Mouse (Mus musculus): ENCODE results near the gene Olfm1.

Olfm1 gene

DNA sequence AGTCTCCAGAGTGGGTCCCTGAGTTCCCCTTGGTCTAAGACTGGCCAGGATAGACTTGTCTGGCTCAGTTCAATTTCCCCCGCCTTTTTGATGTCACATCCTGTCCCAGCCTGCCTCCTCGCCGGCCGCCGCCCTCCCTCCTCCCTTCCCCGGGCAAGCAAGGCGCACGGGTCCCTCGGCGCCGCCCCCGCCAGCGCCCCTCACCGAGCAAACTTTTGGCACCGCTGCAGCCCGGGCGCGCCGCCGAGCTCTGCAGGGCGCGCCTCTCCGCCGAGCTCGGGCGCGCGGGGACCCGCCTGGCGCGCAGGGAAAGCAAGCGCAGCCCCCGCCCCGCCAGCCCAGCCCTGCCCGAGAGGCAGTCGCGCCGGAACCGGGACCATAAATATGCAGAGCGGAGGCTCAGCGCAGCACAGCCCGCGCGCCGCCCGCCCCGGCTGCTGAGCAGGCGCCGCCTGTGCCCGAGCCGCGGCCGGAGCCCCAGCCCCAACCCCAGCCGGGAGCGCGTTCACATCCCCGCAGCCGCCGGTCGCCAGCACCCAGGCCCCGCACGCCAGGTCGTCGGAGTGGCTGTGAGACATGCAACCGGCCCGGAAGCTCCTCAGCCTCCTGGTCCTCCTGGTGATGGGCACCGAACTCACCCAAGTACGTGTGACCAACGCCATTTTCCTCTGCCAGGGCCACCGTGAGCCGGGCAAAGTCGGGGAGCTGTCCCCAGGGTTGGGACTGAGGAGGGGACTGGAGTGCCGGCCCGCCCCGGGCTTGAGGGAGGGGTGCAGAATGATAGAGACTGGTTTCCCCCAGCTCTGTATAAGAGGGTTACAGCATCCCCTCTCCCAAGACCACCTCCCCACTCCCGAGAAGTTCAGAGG, at the start of gene Olfm1:
TSS of gene Olfm1 (plus strand) at position 172 of the 869 bp plus-strand sequence.
- peak; percentile 29 to 40 for DNase-seq (ENCODE audit: low spot score in 2 of 2)

DNA sequence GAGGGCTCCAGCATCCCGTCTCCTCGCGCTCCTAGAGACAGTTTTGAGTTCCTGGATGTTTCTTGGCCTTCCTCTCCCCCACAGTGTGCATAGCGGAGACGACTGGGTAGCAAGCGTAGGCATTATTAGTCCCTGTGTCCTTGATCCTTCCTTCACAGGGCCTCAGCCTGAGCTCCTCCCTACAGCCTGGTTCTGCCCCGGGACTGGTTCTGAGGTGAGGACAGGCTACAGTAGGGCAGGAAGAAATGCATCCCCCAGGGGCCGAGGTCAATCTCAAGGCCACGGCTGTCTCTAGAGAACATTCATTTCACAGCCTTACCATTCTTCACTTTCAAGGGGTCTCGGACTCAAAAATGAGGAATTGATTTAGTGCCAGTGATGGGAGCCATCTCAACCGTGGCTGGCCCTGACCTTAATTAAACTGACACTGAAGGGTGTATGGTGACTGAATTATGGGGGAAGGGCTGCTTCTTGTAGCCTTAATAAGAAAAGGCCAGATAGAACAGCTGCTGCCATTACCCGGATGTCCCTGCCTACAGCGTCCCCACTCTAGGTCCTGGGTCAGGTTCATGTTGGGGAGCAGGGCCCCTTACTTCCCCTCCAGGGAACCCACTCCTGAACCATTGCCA, 49.3 kb upstream of the Olfm1 start:
- DNase-seq (ENCODE audit: low spot score in 2 of 2) = no peak

DNA sequence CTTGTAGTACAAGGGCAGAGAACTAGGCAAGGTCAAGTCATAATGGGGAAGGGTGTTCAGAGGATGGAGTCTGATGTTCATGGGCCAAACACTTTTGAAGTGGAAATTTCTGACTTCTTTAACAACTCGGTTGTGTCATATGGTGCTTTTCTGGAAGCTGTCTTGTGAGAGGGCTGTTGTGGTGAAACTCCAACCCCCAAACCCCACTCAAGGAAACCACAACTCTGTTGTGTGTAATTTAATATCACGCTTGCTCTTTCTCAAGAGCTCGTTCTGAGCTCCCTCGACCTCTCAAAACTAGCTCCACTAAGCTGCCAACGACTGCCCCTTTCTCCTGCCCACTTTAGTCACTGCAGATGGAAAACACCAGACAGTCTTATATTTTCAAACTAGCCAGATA, 47.1 kb upstream of the Olfm1 start:
- DNase-seq (ENCODE audit: low spot score in 2 of 2) = no peak

DNA sequence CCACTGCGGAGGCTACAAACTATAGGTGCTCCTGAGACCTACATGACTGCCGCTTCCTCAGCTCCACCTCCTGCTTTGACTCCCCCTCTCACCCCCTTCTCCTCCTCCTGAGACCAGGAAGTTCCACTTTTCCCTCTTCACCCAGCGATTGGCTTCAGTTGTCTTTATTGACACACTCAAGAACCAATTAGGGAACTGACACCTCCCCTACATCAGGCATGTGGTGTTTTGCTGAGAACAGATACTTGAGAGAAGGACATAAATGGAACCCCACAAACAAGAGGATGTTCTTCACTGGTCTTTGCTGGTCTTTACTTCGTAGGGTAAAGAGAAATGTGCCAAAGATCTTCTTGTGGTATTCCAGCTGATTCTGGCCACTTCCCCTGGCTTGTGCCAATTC, 46.6 kb upstream of the Olfm1 start:
- DNase-seq (ENCODE audit: low spot score in 2 of 2) = no peak

- no peak for DNase-seq (ENCODE audit: low spot score in 2 of 2)
Observed at GRCm38 (mm10) chr2:28146685-28147084, 46.1 kb upstream of the Olfm1 start.

DNA sequence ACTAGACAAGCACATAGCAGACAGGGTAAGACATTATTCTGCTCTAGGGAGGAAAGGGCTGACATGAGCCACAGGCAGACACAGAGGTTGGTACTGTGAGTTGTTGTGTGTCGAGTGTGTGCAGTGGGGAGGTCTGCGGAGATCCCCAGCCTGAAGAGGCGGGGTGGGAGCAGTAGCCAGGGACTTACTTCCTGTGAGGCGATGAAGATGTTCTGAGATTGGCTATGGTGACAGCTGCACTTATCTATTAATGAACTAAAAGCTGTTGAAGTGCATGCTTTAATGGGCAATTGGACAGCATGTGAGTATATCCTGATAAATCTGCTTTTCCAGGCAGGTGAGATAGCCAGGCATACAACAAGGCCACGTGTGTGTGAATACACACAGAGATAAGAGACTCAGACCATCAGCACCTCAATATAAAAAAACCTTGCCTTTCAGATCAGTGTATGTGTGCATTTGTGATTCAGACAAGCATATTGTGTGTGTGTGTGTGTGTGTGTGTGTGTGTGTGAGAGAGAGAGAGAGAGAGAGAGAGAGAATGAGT, 45.5 kb upstream of the Olfm1 start:
- no peak for DNase-seq (ENCODE audit: low spot score in 2 of 2)

- DNase-seq (ENCODE audit: low spot score in 2 of 2) = no peak
Observed at GRCm38 (mm10) chr2:28149688-28150087, 43.1 kb upstream of the Olfm1 start.

DNA sequence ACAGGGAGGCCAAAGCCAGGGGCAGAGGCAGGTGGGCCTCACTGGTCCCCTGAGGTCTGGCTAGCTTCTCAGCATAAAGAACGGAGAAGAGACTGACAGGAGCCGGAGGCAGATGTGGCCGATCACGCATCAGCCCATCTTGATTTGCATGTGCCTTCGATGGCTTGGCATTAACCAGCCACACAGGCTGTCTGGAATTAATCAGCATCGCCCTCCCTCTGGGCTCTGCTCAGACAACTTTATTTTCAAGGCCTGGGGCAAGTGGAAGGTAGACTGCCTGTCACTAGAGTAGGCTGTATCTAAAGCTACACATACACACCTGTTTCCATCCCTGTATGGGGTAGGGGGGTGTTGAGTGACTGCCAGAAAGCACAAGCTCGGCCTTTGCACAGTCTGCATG, 32.2 kb upstream of the Olfm1 start:
- no peak for DNase-seq (ENCODE audit: low spot score in 2 of 2)

- DNase-seq (ENCODE audit: low spot score in 2 of 2) = no peak
Observed at GRCm38 (mm10) chr2:28165570-28165969, 27.2 kb upstream of the Olfm1 start.

DNA sequence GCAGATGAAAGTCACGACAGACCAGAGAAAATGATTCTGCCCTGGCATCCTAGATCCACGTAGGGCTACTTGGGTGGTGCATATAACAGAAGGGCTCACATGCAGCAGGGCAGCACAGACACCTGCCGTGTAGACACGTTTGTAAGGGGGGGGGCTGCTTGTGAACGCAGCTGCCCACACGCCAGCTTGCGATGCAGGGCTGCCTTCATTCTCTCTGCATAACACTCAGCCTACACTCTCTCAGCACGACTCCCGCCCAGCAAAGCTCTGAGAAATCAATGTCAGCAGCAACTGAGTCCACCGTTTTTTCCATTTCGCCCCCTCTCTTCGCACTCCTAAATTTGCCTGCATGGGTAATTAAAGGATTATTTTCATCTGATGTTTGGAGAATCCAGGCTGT, 23.5 kb upstream of the Olfm1 start:
- no peak for DNase-seq (ENCODE audit: low spot score in 2 of 2)

GRCm38 (mm10) chr2:28171962-28172361, 20.8 kb upstream of the Olfm1 start:
- DNase-seq (ENCODE audit: low spot score in 2 of 2) = no peak

- DNase-seq (ENCODE audit: low spot score in 2 of 2) = no peak
Observed at GRCm38 (mm10) chr2:28173225-28174141, 19.3 kb upstream of the Olfm1 start.

DNA sequence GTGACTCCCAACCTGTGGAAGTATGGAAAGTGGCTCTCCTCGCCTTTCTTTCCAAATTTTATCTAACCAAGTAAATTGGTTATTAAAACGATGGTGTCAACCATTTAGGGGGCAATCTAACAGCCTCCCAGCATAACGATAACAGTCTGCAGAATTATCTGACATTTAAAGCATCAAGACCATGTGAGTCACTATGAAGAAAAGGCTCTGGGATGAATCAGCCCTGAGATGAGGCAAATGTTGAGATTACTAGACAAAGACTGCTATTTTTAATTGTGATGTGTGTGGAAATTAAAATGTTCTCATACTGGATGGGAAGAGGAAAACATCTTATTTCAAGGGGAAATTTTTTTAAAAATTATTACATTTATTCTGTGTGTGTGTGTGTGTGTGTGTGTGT, 18.4 kb upstream of the Olfm1 start:
- DNase-seq (ENCODE audit: low spot score in 2 of 2) = no peak

DNA sequence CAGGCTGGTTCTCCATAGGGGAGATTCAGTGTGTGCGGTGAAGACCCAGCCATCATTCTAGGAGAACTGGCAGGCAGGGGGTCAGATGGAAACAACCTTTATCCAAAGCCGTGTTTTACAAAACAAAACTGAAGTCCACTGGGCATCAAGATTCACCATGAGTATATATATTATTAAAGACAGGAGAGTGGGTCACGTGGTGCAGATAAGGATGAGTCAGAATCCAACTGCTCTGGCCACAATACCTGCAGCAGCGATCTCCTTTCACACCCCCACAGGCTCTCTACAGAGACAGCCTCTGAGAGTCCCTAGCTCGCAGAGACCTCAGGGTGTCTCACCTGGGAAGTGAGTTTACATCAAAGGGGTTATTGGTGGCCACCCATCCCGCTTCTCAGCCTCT, 14.2 kb upstream of the Olfm1 start:
- no peak for DNase-seq (ENCODE audit: low spot score in 2 of 2)

GRCm38 (mm10) chr2:28180053-28180452, 12.7 kb upstream of the Olfm1 start:
- DNase-seq (ENCODE audit: low spot score in 2 of 2) = no peak

DNA sequence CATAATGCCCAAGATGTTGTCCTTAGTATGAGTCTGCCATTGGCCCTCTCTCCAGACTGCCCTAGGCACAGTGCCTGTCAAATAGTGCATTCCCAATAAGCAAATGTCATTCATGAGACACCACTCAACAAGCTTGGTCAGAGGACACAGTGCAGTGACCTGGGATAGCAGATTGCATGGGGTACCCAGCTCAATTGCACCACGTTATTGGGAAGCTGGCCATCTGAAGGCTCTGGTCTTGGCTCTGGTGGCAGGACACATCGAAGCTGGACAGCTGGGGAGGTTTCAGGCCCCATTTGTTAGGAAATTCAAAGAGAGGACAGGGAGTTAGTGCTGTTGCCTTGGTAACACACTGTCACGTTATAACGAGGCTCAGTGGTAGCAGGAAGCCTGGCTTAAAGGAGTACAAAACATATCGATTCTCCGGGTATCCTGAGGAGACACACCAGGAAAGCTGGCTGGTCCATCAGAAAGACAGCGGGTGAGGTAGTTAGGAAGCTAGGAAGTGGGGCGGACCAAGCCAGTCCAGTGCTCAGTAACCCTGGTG, 4.3 kb upstream of the Olfm1 start:
- DNase-seq (ENCODE audit: low spot score in 2 of 2) = no peak

GRCm38 (mm10) chr2:28193690-28194087, 897 bp downstream of the Olfm1 start:
- DNase-seq (ENCODE audit: low spot score in 2 of 2) = no peak

- DNase-seq (ENCODE audit: low spot score in 2 of 2) = no peak
Observed at GRCm38 (mm10) chr2:28194962-28195617, 2.3 kb downstream of the Olfm1 start.

DNA sequence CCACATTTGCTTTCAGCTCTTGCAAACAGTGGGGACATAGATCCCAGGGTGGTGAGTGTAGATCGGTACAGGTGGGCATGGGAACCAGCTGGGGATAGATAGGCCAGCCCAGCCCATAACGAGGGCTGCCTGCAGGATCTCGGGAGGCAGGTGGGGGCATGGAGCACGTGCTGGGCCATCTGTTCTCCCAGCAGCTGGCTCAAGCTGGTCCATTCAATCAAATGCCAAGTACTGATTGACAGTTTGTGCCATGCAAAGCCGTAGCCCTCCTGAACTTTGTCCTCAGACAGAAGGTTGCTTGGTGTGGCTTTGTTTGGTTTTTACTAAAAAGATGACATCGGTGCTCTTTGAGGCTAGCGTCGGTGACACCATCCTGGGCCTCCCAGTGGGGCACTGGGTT, 2.9 kb downstream of the Olfm1 start:
- no peak for DNase-seq (ENCODE audit: low spot score in 2 of 2)

DNA sequence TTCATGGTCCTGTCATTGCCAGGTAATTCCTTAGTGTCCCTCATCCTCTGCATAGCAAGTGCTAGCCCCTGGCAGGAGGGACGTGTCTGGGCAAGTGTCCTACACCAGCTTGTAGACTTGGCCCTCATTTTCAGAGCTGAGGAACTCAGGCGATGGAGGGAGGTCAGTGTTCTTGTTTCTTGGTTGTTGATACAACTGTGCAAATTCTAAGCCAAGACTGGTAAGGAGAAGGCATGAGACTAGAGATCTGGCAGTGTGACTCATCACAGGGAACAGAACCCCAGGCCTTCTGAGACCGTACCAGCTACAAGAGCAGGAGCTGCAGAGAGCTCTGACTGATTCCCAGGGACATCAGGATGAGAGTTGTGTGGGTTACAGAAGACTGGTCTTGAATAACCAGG, 8.6 kb downstream of the Olfm1 start:
- no peak for DNase-seq (ENCODE audit: low spot score in 2 of 2)

DNA sequence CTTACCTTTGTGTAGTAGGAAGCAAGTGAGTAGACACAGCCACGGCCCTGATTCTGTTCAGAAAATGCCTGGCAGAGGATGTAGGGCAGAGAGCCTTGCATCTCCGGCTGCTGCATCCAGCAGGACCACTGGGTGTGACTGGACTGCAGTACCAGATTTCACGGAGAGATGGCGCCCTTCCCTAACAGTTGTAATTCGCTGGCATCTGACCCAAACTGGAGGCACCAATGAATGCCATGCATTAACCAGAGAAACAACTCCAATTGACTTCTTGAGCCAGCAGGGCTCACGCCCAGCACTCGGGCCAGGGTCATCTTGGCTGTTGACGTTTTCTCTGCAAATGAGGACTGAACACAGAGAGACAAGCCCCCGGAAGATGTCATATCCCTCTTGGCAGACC, 11.4 kb downstream of the Olfm1 start:
- peak; percentile 73 to 94 for DNase-seq (ENCODE audit: low spot score in 2 of 2)

Data from urinary bladder, adult 18-20 months (tissue).